Mouse (Mus musculus) gastrocnemius, adult 18-20 months (tissue): Measurements from ENCODE around the gene Cox5a. TPM values are rescaled to one million over a fixed set of nuclear protein-coding genes. Genes with fewer than 3 reads are reported as not detected.

Source experiments
- DNase-seq: peaks from one replicate; pipeline ENCODE4 v3.0.0; 2021; ENCODE audit warnings: low spot score
- long read RNA-seq, 2 experiments: library from polyadenylated mRNA; stranded (forward); transcript quantifications; one replicate each; pipeline ENCODE4 v2.0.0; 2021
- total RNA-seq, 2 experiments: library from RNA; stranded (reverse); gene quantifications; 2 replicates each; pipeline ENCODE4 v1.2.3; 2021

Cox5a gene
- total RNA-seq, result 1,000 to 10,000 TPM; 1,174 to 1,300 TPM
- long read RNA-seq, experiment 1, transcript Cox5a-201 (5 exons, 645 nt), result major isoform, 799 of 826 reads
- long read RNA-seq, experiment 1, partial matches to known transcripts, result 19 of 826 reads
- long read RNA-seq, experiment 1, other reads (novel, unspliced or antisense), result 8 of 826 reads
- long read RNA-seq, experiment 2, transcript Cox5a-201 (5 exons, 645 nt), result major isoform, 592 of 621 reads
- long read RNA-seq, experiment 2, partial matches to known transcripts, result 19 of 621 reads
- long read RNA-seq, experiment 2, other reads (novel, unspliced or antisense), result 10 of 621 reads

DNA sequence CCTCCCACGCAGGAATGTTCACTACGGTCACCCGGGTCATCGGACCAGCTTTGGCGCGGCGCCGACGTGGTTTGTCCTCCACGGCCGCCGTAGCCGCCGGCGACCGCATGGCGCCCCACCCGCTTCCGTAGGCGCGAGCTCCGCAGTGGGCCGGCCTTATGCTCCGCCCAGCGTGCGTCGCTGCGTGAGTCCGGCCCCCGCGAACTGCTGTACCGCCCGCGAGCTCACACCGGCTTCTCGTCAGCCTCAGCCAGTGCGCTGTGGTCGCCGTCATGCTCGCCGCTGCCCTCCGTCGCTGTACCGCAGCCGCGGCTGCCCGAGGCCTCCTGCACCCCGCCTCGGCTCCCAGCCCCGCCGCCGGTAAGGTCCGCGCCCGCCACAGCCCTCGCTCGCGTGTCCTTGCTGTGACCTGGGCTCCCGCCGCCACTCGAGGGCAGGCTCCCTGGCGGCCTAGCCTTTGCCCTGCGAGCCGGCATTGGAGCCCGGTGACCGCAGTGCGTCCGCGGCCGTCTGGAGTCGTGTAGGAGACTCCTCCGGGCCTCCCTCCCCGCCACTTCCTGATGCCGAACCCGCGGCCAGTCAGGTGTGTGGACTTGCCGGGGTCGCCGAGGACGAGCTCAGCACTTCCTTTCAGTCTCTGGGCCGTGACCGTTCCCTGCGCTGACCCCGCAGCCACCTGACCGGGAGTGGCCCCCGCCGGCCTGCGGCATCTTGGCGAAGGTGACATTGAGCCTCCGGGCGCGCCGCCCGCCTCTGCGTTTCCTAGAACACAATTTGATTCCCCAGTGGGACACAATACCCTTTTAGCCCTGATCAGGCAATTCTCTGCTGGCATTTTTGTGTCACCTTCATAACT, at the start of gene Cox5a:
TSS of gene Cox5a (plus strand) at position 219 of the 856 bp plus-strand sequence.
- DNase-seq, result peak; percentile 93

DNA sequence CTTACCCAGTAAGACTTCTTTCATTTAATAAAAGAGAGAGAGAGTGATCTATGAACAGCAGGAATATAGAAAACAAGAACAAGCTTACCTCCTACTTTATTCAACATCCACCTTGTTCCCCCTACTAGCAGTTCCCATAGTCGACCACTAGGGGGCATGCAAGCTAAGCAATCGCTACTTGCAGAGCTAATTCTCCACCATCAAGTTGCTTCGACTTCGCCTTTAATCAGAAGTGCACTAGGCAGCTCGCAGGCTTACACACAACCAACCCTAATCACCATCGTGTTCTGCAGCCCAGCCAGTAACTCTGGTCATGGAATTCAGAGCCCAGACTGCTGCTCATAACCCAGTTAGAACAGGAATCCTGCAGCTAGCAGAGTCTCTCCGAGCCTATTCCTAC, 35.3 kb upstream of the Cox5a start:
- peak; percentile 82 for DNase-seq

DNA sequence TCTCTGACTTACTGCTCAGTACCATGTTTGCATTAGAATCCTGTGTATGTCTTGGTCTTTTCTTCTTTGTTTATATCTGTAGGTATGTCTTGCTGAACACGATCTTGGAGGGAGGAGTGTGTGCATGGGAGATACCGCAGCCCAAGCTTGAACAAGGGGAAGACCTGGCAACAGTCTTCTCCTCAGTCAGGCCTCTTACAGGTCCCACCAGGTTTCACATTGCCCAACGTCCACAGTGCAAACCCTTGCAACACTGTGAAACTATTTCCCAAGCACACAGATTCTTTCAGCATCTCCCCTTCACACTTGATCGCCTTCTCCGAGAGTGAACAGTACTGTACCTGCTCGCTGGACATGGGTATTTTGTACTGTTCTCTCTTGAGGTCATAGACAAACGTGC, 33.3 kb upstream of the Cox5a start:
- no peak for DNase-seq

DNA sequence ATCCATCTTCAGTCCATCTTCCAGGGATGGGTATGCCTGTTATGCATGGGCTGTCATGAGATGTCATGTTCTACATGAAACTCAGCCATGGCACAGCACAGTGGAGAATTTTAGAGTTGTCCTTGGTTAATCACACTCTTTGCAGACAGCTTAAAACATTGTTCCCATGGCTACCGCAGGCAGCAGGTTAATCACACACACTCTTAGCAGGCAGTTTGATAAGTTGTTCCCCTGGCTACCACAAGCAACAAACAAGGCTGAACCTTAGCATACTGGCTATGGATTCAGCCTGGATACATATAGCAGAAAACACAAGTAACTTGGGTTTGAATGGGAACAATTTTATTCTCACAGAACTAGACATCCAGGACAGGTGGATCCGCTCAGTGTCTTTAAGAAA, 27.5 kb upstream of the Cox5a start:
- DNase-seq, result no peak

DNA sequence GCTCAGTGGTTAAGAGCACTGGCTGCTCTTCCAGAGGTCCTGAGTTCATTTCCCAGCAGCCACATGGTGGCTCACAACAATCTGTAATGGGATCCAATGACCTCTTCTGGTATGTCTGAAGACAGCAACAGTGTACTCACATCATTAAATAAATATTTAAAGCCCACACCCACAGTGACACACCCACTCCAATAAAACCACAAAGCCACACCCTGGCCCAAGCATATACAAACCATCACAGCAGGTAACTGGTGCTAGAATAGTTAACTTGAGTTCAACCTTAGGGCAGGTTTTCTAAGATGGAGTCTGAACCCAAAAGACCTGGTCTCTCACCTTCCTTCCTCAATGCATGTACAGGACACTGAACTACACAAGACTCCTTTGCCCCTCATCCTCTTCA, 26.1 kb upstream of the Cox5a start:
- DNase-seq, result no peak

DNA sequence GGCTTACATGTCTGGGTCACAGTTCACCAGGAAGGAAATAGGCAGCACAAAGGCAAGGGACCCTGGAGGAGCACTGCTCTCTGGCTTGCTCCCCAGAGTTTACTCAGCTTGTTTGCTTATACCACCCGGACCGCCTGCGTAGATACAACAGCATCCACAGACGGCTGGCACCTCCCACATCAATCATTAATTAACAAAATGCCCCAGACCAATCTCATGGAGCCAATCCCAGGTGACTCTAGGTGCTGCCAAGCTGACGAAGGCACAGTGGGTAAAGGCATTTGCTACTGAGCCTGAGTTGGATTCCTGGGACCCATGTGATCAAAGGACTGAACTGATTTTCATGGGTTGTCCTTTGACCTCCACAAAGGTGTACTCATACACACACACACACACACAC, 23.8 kb upstream of the Cox5a start:
- DNase-seq, result no peak

DNA sequence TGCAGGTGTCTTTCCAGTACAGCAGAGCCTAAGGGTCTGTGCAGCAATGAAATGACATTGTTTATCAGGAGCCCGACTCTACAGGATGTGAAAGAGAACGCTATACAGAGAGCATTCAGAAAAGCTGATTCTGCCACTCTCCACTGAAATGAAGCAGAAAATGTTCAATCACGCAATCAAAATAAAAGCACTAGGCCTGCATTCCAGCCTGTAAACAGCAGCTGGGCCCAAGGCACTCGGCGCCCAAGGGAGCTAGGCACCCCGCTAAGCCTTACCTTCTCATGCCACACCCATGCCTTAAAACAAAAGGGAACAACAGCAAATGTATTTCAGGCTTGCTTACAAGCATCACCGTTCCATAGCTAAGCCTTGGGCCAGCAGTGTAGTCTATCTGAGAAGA, 22.5 kb upstream of the Cox5a start:
- DNase-seq, result no peak

DNA sequence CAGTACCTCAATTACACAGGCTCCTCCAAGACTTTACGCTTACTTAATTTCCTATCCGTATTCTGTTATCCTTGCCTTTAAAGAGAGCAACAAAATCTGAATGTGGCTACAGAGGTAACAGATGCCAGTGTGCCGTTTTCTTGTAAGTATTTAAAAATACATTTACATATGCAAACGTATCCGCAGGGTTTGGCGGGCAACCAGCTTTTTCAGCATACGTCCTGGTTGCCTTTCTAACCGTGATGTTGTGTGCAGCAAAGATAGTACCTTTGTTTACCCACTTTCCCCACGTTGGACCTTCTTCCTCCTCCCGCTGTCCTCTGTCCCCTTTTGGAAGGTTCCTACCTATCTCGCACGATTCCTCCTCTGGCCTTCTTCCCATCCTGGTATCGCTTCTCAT, 19.6 kb upstream of the Cox5a start:
- no peak for DNase-seq

DNA sequence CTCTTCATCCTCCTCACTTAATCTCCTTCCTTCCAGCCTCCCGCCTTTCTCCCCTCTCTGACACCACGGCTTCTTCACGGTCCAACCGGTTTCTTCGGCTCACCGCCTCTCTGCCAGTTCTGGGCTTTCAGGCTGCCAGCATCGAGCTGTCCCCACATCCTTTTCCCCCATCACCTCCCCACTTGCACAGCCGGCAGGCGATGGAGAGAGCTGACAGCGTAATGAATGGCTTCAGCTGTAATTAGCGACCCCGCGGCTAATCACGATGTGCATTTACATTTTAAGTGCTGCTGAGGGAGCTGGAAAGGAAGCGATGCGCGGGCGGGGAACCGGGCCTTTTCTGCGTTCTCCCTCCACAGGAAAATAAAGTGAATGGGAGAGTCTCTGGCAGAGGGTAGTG, 19.2 kb upstream of the Cox5a start:
- no peak for DNase-seq

DNA sequence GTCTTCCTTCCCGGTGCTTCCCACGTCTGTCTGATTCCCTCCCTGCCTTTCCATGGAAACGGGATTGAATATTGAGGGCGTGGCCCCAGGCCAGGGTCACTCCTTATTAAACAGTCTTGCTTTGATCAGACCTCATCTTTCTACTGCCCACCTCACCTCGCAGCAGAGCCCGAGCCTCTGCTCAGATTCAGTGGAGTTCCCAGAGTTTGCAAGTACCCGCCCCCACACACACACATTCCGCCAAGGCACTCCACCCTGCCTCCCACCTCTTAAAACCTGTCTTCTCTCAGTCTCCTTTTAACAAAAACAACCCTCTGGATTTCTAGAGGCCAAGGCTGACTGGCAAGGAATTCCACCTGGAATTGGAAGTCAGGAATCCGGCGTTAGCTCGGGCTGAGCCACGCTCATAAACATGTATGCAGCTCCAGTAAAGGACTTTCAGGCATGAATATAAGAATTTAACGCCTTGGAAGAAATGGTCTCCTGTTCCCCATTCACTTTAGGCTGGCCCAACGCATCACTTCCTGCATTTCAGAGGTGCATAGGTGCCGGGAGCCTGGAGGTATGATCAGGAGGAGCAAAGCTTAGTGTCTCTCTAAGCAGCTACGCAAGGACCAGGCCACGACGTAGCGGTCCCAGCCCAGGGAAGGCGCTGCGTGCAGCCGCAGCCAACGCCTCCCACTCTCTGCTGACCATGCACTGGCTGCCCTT, 18.0 kb upstream of the Cox5a start:
- no peak for DNase-seq

DNA sequence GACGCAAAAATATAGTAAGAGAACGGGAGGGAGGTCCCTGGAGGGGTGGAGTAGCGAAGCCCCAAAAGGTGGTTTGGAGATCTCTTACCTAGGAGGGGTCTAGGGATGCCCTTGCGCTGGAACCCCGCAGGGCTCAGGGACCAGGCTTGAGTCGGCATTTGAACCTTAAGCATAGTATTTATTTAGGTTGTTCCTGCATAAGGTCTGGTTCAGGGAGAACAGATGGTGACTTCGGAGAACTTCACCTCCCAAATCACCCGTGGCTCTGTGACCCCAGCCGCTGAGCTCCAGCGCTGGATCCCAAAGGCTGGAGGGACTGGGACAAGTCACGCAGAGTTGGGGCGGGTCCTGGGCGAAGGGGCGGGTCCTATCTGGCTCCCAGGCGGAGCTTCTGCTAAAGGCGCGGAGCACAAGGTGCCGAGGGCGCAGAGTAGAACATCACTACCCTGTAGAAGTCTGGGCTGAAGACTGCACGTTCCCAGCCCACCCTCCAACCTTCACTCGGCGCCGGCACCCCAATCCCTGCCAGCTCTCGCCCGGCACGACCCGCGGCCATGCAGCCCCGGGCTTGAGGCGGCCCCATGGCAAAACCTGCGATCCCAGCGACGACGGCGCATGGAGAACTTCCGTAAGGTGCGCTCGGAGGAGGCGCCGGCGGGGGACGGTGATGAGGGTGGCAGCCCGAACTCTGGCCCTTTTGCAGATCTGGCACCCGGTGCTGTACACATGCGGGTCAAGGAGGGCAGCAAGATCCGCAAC, 17.3 kb upstream of the Cox5a start, which contains the start of gene Rpp25:
TSS of gene Rpp25 (plus strand) at position 405 of the 759 bp plus-strand sequence.
- DNase-seq, result peak; percentile 38

DNA sequence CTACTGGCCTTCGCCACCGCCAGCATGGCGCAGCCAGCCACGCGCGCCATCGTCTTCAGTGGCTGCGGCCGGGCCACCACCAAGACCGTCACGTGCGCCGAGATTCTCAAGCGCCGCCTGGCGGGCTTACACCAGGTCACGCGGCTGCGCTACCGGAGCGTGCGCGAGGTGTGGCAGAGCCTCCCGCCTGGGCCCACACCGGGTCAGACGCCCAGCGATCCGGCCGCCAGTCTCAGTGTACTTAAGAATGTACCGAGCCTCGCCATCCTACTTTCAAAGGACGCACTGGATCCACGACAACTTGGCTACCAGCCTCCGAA, 16.7 kb upstream of the Cox5a start:
- peak; percentile 29 for DNase-seq

DNA sequence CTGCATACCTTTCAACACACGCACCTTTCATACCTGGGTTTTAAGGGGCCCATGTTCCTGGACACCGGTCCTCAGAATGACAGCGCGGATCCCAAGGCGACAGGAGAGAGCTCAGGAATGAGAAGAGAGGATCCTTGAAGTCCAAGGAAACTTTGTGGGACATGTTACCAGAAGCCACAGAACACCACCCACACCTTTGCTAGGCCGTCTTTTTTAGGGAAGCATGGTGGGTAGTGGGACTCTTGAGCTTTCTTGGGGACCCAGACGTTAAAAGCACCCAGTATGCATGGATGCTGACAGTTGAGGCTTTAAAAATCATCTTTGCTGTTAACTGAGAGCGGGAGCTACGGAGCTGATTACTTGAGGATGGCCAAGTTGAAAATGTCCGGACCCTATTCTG, 16.2 kb upstream of the Cox5a start:
- DNase-seq, result no peak

DNA sequence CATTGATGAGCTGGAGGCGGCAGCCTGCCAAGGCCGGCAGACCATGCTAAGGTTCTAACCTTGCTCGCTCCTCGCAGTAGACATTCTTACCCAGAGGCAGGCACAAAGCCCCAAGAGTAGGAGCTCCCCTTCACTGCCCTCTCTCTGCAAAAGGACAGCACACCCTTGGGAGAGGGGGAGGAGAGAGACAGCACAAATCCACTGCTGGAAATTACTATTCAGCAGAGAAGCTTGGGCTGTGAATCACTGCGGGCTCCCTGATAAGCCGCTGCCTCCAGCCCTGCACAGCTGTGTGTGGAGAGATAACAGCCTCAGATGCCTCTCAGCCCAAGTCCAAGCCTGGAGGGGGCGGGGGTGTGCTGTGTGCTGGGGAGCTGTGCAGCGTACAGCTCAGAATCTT, 15.4 kb upstream of the Cox5a start:
- no peak for DNase-seq

DNA sequence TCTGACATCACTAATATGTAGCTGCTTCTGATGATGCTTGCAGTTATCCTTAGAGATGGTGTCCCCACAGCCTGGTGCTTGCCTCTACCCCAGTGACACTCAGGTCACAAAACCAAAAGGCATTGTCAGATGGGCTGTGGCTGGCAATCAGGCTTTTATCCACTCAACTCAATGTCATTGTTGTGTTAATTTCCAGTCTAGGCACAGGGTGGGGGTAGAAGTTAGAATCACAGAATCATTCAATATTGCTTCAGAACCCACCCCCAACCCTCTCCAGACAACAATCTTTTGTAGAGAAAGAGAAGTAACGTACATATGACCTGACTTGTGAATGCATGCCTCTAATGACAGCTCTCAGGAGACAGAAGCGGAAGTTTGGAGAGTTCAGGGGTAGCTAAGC, 10.5 kb upstream of the Cox5a start:
- DNase-seq, result no peak

DNA sequence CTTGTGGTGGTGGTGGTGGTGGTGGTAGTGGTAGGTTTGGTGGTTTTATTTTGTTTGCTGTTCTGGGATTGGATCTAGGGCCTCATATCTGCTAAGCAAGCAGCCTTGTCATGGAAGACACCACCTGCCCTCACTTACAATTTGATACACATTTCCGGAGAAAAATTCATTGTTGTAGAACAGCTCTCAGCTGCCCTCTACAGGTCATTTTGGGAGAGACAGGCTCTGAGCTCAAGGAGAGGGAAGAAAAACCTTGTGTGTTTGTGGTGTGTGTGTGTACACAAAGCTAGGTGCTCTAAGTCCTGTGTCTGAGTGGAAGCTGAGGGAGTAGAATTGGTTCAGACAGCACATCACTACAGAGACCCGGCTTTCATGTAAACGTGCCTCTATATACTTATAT, 4.0 kb upstream of the Cox5a start:
- peak; percentile 48 for DNase-seq

DNA sequence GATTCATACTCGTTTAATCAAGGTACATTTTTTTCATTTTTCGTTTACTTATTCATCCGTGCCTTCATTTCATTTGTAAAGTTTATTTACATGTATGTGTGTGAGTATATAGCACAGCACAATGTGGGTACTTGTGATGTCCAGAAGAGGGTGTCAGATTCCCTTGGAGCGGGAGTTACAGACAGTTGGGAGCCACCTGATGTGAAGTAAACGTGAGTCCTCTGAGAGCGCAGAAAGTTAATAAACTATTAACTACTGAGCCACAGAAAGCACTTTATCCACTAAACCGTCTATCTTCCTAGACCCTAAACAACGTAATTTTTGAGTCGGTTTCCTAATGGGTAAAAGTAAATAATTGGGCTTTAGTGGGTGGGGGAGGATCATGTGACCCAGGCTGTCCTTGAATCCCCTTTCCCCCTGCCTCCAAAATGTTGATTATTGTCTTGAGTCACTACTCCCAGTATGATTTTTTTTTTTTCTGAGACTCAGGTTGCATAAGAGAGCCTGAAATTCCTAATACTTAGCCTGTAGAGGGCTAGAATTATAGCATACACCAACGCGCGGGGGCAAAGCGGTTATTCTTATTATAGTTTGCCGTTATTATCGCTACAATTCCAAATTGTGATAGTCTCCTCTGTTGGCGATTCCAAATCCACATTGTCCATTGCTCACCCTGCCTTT, 559 bp upstream of the Cox5a start:
- no peak for DNase-seq

DNA sequence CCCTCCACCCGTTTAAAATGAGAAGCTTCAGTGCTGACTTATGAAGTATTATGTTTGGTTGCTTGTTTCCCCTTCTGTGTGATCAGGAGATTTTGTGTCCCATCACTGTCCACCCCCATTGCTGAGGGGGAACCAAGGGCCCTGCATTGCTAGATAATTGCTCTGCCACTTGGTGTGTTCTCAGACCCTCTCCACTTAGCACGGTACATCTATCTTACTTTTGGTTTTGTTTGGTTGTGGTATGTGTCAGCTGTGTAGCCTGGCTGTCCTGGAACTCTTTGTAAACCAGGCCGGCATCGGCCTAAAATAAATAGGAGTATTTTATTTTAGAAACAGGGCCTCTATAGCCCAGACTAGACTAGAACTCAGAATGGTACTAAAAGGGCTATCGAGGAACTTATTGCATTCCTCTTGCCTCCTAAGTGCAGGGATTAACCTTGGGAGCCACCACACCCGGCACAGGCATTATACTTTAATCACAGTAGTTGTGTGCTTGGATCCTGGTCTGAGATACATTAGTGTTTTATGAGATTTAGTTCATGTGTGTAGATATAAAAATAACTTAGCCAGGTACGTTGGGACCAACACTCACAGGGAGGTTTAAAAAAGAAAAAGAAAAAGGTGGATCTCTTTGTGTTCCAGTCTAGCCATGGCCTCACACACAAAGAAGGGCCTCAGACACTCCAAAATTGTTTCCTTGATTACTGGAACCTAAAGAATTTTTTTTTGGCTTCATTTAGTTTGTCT, 1.2 kb downstream of the Cox5a start:
- DNase-seq, result no peak

DNA sequence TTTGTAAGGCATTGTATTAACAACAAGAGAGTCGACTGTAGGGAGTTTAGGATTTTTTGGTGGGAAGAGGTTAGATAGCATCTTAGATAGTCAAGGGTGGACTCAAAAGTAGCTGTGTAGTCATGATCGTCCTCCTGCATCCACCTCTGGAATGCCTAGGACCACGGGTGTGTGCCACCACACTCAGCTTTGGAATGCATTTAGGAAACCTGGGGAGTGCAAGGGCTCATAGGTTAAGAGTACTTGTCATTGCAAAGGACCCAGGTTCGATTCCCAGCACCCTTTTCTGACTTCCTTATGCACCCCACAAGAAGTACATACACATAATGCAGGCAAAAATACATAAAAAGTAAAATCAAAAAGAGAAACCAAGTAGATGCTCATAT, 1.8 kb downstream of the Cox5a start:
- DNase-seq, result no peak

DNA sequence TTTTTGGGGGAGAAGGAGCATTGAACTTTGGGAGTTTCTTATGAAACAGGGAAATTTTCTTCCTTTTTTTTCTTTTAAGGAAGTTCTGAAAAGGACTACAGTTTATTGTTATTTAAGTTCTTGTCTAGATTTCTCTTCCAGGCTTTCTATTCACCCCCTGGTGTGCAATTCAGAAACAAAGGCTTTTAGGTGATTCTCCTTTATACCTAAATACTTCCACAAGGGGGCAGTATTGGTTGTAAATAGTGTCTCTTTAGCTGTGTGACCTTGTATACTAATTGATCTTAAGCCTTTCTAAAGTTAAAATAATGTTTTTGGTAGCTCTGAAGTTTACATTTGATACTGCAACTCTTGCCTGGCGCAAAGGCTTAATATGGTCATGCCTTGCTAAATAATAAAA, 2.7 kb downstream of the Cox5a start:
- DNase-seq, result no peak
